Mouse (Mus musculus) left cerebral cortex, adult 9 months (tissue): ENCODE results near the gene Scnn1a.
"Not testable (repeated sequence)": the region's sequence is repeated elsewhere in the genome, so short reads cannot be mapped to it uniquely, and the experiment has no call there.

Source experiments
- DNase-seq, 2 experiments: peaks; one replicate each; pipeline ENCODE4 v3.0.0; 2022; ENCODE audit warnings: low spot score in 2 of 2

Scnn1a gene

GRCm38 (mm10) chr6:125320323-125320722, at the start of gene Scnn1a:
Gene Scnn1a, plus strand, starts transcription at chr6:125320659.
- DNase-seq, result no peak

GRCm38 (mm10) chr6:125271455-125272227, 48.8 kb upstream of the Scnn1a start:
- peak; percentile 85 to 97 for DNase-seq

- no peak for DNase-seq
These were observed 48.2 kb upstream of the Scnn1a start for GRCm38 (mm10) chr6:125272228-125272785.

GRCm38 (mm10) chr6:125274841-125275563, 45.5 kb upstream of the Scnn1a start:
- DNase-seq, result no peak

- no peak for DNase-seq
These were observed 40.7 kb upstream of the Scnn1a start for GRCm38 (mm10) chr6:125279729-125280128.

GRCm38 (mm10) chr6:125282721-125283120, 37.7 kb upstream of the Scnn1a start:
- DNase-seq, result not testable (repeated sequence)

GRCm38 (mm10) chr6:125284250-125284649, 36.2 kb upstream of the Scnn1a start:
- no peak for DNase-seq

GRCm38 (mm10) chr6:125284751-125285150, 35.7 kb upstream of the Scnn1a start:
- no peak for DNase-seq

GRCm38 (mm10) chr6:125285890-125286289, 34.6 kb upstream of the Scnn1a start, which contains the start of gene Tuba3a:
Gene Tuba3a, minus strand, starts transcription at chr6:125286042.
- no peak for DNase-seq

- DNase-seq, result no peak
These were observed 33.5 kb upstream of the Scnn1a start for GRCm38 (mm10) chr6:125286944-125287343.

GRCm38 (mm10) chr6:125288730-125289129, 31.7 kb upstream of the Scnn1a start:
- DNase-seq, result no peak

- DNase-seq, result peak in 1 of 2 experiments; percentile 32
These were observed 29.1 kb upstream of the Scnn1a start for GRCm38 (mm10) chr6:125291329-125291728.

GRCm38 (mm10) chr6:125292256-125292655, 28.2 kb upstream of the Scnn1a start:
- DNase-seq, result no peak

GRCm38 (mm10) chr6:125294049-125294448, 26.4 kb upstream of the Scnn1a start:
- no peak for DNase-seq

- DNase-seq, result no peak
These were observed 23.2 kb upstream of the Scnn1a start for GRCm38 (mm10) chr6:125297149-125297820.

- no peak for DNase-seq
These were observed 19.5 kb upstream of the Scnn1a start for GRCm38 (mm10) chr6:125300982-125301381.

GRCm38 (mm10) chr6:125302231-125302982, 18.1 kb upstream of the Scnn1a start:
- no peak for DNase-seq

- DNase-seq, result no peak
These were observed 17.2 kb upstream of the Scnn1a start for GRCm38 (mm10) chr6:125303242-125303641.

- DNase-seq, result not testable (repeated sequence)
These were observed 16.1 kb upstream of the Scnn1a start for GRCm38 (mm10) chr6:125304408-125304807.

GRCm38 (mm10) chr6:125305465-125305864, 15.0 kb upstream of the Scnn1a start:
- no peak for DNase-seq

GRCm38 (mm10) chr6:125307091-125307490, 13.4 kb upstream of the Scnn1a start:
- no peak for DNase-seq
